Mouse (Mus musculus) heart, adult 2 months (tissue): Measurements from ENCODE around the gene Ccdc15. TPM values are rescaled to one million over a fixed set of nuclear protein-coding genes. Genes with fewer than 3 reads are reported as not detected.

Source experiments
- DNase-seq, 2 experiments: peaks; one replicate each; pipeline ENCODE4 v3.0.0; 2021
- H3K27ac ChIP-seq: fragments of 200-600 bp; 2 replicates; pipeline ENCODE4 v1.8.1; 2022
- H3K27me3 ChIP-seq: fragments of 200-500 bp; 2 replicates; pipeline ENCODE4 v1.6.1; 2012; ENCODE audit warnings: mild to moderate bottlenecking, low read length, inconsistent platforms, mixed read lengths; ENCODE audit not compliant: control insufficient read depth, insufficient read depth
- H3K36me3 ChIP-seq: fragments of 200-500 bp; 2 replicates; pipeline ENCODE4 v1.6.1; 2012; ENCODE audit warnings: low read length, inconsistent platforms; ENCODE audit not compliant: control insufficient read depth, insufficient read depth
- H3K4me1 ChIP-seq: fragments of 200-500 bp; 2 replicates; pipeline ENCODE4 v1.6.1; 2011; ENCODE audit warnings: low read length; ENCODE audit not compliant: control insufficient read depth, insufficient read depth
- H3K4me3 ChIP-seq: fragments of 200-600 bp; 2 replicates; pipeline ENCODE4 v1.8.1; 2022
- H3K79me2 ChIP-seq: fragments of 200-500 bp; replicated peaks from 2 replicates; pipeline ENCODE4 v1.6.1; 2012; ENCODE audit warnings: mild to moderate bottlenecking, inconsistent platforms, low read length, moderate library complexity, mixed read lengths; ENCODE audit not compliant: control insufficient read depth, insufficient read depth
- H3K9ac ChIP-seq: fragments of 200-500 bp; 2 replicates; pipeline ENCODE4 v1.6.1; 2012; ENCODE audit warnings: low read depth, mild to moderate bottlenecking, control low read depth, inconsistent platforms, low read length, mixed read lengths
- CTCF ChIP-seq: fragments of 200-600 bp; IDR thresholded peaks from 2 replicates; pipeline ENCODE4 v1.8.1; 2022; ENCODE audit warnings: antibody characterized with exemption, mild to moderate bottlenecking, moderate library complexity
- EP300 ChIP-seq: fragments of 200-500 bp; IDR thresholded peaks from 2 replicates; pipeline ENCODE4 v1.6.1; 2011; ENCODE audit warnings: low read depth, low read length, control low read depth; ENCODE audit not compliant: insufficient read depth
- POLR2A ChIP-seq: fragments of 200-500 bp; IDR thresholded peaks from 2 replicates; pipeline ENCODE4 v1.6.1; 2011; ENCODE audit warnings: mild to moderate bottlenecking, low read depth, low read length, control low read depth; ENCODE audit not compliant: insufficient read depth
- WGBS: fragments of 180-500 bp; shearing (Covaris S2); methylation state at CpG from one replicate; pipeline ENCODE4 v1.1.7; 2018; 5-methylcytosine and 5-hydroxymethylcytosine counted together
- intact Hi-C: fragments of 180-260 bp; cut with DNase I; formaldehyde crosslinking; loops from one replicate; pipeline ENCODE4 v1.15.1; 2025
- polyA plus RNA-seq: library from polyadenylated mRNA; depleted of rRNA; stranded (reverse); fragments of >200 nt; gene quantifications from 2 replicates; pipeline ENCODE4 v1.2.3, GENCODE M21; 2012; rRNA removed
- total RNA-seq, 2 experiments: library from RNA; stranded (reverse); gene quantifications; 2 replicates each; pipeline ENCODE4 v1.2.3; 2021

Gene Ccdc15
- total and polyA plus RNA-seq, 3 experiments = 0.53 to 2.0 (median 1.7) TPM

- DNase-seq = no peak
Observed at GRCm38 (mm10) chr9:37235951-37236737, 112.1 kb downstream of the Ccdc15 start.

GRCm38 (mm10) chr9:37232201-37233195, 115.7 kb downstream of the Ccdc15 start:
- intact Hi-C loops = no loop called here
- H3K27me3 ChIP-seq = no peaks in the 10 kb centered on the region
- peaks cover 1% of the 10 kb centered on the region; the same call in 1 of the 2 replicates for H3K4me1 ChIP-seq
- no peak overlapping the region for H3K9ac ChIP-seq
- H3K36me3 ChIP-seq = no peaks in the 10 kb centered on the region
- DNase-seq = no peak
- TF ChIP-seq CTCF (no peak), POLR2A (no peak), EP300 (no peak)
- no peak overlapping the region for H3K27ac ChIP-seq
- WGBS = 69% methylated on average over 22 of the region's 22 CpGs
- H3K79me2 ChIP-seq = no peaks in the 10 kb centered on the region
- no peak overlapping the region for H3K4me3 ChIP-seq

More at GRCm38 (mm10) chr9:37235951-37236737, 112.1 kb downstream of the Ccdc15 start:
- Histone ChIP-seq H3K4me3 (no peak overlapping the region), H3K79me2 (no peaks in the 10 kb centered on the region), H3K36me3 (no peaks in the 10 kb centered on the region), H3K9ac (no peak overlapping the region), H3K27me3 (no peaks in the 10 kb centered on the region), H3K27ac (no peak overlapping the region), H3K4me1 (no peaks in the 10 kb centered on the region)
- intact Hi-C loops = no loop called here
- TF ChIP-seq CTCF (no peak), POLR2A (no peak), EP300 (no peak)
- 60% methylated on average over 4 of the region's 4 CpGs for WGBS

DNA sequence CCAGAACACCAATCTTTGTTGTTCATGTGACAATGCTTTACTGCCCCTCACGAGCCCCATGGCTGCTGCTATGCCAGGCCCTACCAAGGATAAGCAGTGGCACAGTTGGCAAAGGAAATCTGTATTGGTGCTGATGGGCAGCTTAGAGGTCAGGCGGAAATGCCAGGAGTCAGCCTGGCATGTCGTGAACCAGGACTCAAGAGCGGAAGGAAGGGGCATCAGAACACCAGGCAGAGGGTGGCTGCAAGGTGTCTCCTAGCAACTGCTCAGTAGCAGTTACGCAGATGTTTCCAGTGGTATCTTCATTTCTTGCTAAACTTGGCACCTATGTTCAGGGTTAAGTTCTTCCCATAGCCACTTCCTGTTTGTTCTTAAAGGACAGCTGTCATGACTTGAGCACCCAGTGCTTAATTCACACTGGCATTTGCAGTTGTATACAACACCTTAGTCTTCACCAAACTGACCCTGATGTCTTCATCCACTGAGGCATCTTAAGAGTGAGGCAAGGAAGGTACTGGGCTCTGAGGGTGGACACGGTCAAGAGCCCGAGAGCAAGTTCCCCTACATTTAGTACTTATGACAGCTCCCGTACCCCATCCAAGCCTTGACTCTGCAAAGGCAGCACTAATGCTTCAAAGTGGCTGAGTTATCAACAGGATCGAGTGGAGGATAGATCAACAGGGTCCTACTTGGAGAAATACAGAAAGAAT, 117.6 kb downstream of the Ccdc15 start:
- H3K27ac ChIP-seq = no peak overlapping the region
- H3K4me1 ChIP-seq = peaks cover 1% of the 10 kb centered on the region; the same call in 1 of the 2 replicates
- no peaks in the 10 kb centered on the region for H3K79me2 ChIP-seq
- H3K9ac ChIP-seq = no peak overlapping the region
- no peak for TF ChIP-seq POLR2A
- TF ChIP-seq EP300 = no peak
- TF ChIP-seq CTCF = no peak
- no peaks in the 10 kb centered on the region for H3K36me3 ChIP-seq
- DNase-seq = no peak
- 87% methylated on average over 9 of the region's 9 CpGs for WGBS
- H3K4me3 ChIP-seq = no peak overlapping the region
- H3K27me3 ChIP-seq = no peaks in the 10 kb centered on the region
- intact Hi-C loops = loop anchor here (1.0 to 2.0 kb wide), 3 partner anchors 53 to 336 kb away; no protein-coding TSS in a partner anchor

DNA sequence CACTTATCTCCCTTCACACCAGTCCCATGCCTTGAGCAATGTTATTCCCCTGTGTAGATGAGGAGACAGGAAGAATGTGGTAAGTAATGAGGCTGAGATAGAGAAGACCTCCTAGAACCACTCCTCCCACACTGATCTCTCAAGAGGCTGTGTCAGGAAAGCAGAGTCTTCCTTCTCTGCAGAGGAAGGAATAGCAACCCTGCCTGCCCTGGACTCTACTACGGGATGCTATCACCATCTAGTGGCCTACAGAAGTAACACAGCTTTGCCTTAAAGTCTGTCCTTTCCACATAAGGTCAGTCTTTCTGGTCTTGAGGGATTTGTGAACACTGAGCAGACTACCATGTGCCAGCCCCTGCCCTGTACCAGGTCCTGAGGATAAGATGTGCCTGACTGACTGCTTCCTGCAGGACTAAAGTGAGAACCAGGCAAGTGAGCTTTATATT, 118.3 kb downstream of the Ccdc15 start:
- Histone ChIP-seq H3K36me3 (no peaks in the 10 kb centered on the region), H3K27me3 (no peaks in the 10 kb centered on the region), H3K9ac (no peak overlapping the region), H3K4me1 (peaks cover 1% of the 10 kb centered on the region; the same call in 1 of the 2 replicates), H3K79me2 (no peaks in the 10 kb centered on the region), H3K27ac (no peak overlapping the region), H3K4me3 (no peak overlapping the region)
- intact Hi-C loops = loop anchor here (1.0 to 2.0 kb wide), 4 partner anchors 53 to 335 kb away; no protein-coding TSS in a partner anchor
- peak; percentile 47 to 56 for DNase-seq
- peak; percentile 99 for TF ChIP-seq CTCF
- peak; percentile 86 for TF ChIP-seq EP300
- TF ChIP-seq POLR2A = no peak
- WGBS = 0% methylated on average over 1 of the region's 1 CpGs

Other genes with a start within 250 kb of the Ccdc15 start
- 1 to 10 TPM; 7.8 to 9.0 TPM for gene Pknox2, start 201.0 kb downstream of the Ccdc15 start, total RNA-seq
- 9.9 and 13.5 TPM in 2 replicates for gene Pknox2, start 201.0 kb downstream of the Ccdc15 start, polyA plus RNA-seq
- gene Tmem218, start 140.2 kb downstream of the Ccdc15 start, total RNA-seq = 1 to 10 TPM; 6.6 to 7.1 TPM
- 4.2 and 7.7 TPM in 2 replicates for gene Tmem218, start 140.2 kb downstream of the Ccdc15 start, polyA plus RNA-seq
- gene Slc37a2, start 92.7 kb downstream of the Ccdc15 start, total RNA-seq = 1 to 10 TPM; 2.9 to 4.1 TPM
- gene Slc37a2, start 92.7 kb downstream of the Ccdc15 start, polyA plus RNA-seq = 4.1 and 5.9 TPM in 2 replicates
- gene Hepacam, start 18.9 kb upstream of the Ccdc15 start, total RNA-seq = not detected
- gene Hepacam, start 18.9 kb upstream of the Ccdc15 start, polyA plus RNA-seq = 0.18 and 0.29 TPM in 2 replicates
- 10 to 100 TPM; 27.9 to 31.8 TPM for gene Robo4, start 53.5 kb upstream of the Ccdc15 start, total RNA-seq
- gene Robo4, start 53.5 kb upstream of the Ccdc15 start, polyA plus RNA-seq = 33.7 and 38.6 TPM in 2 replicates
- not detected for gene Robo3, start 84.8 kb upstream of the Ccdc15 start, total RNA-seq
- 0.29 TPM in 1 of 2 replicates, not detected in the other for gene Robo3, start 84.8 kb upstream of the Ccdc15 start, polyA plus RNA-seq
- gene Msantd2, start 140.9 kb upstream of the Ccdc15 start, total RNA-seq = 1 to 10 TPM; 6.4 to 7.1 TPM
- 10.7 and 12.8 TPM in 2 replicates for gene Msantd2, start 140.9 kb upstream of the Ccdc15 start, polyA plus RNA-seq
- 10 to 100 TPM; 58.5 to 81.3 TPM for gene Esam, start 179.6 kb upstream of the Ccdc15 start, total RNA-seq
- 77.1 and 87.2 TPM in 2 replicates for gene Esam, start 179.6 kb upstream of the Ccdc15 start, polyA plus RNA-seq
- 1 to 10 TPM; 2.5 to 4.9 TPM for gene Vsig2, start 190.8 kb upstream of the Ccdc15 start, total RNA-seq
- gene Vsig2, start 190.8 kb upstream of the Ccdc15 start, polyA plus RNA-seq = 16.0 and 21.1 TPM in 2 replicates
- 10 to 100 TPM in 1 of 2 experiments, 1 to 10 TPM in 1; 4.0 to 27.2 TPM for gene Nrgn, start 204.5 kb upstream of the Ccdc15 start, total RNA-seq
- gene Nrgn, start 204.5 kb upstream of the Ccdc15 start, polyA plus RNA-seq = 8.6 and 21.7 TPM in 2 replicates
- 1 to 10 TPM; 7.7 to 8.2 TPM for gene Siae, start 207.3 kb upstream of the Ccdc15 start, total RNA-seq
- gene Siae, start 207.3 kb upstream of the Ccdc15 start, polyA plus RNA-seq = 7.7 and 18.7 TPM in 2 replicates